Mouse (Mus musculus): ENCODE results near the gene Tmem144.

DNA sequence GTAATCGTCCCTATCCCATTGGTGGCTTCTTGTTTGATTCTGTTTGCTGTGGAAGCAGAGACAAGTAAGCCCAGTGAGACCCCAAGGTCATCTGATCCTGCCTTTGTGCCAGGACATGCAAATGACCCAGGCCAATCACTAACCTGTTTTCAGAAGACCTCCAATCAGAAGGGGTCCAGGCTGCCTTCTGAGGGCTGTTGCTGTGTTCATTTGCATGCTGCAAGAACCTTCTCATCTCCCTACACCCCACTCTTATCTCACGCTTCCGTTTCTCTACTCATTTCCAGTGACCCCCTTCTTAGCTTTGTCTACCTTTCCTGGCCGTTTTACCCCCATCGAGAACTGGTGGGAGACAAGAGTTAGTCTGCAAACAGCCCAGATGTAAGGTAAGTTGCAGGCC is 31.7 kb upstream of the Tmem144 start, which contains the start of gene Fam198b:
- no peak for TF ChIP-seq CTCF (IDR thresholded peaks at IDR 0.05; ENCODE audit: low read depth)
- no peak for TF ChIP-seq EP300 (IDR thresholded peaks at IDR 0.05; ENCODE audit: low read depth)
